Mouse (Mus musculus) hematopoietic stem cell, adult 5-6 weeks (primary cell): ENCODE measurements at regions not wholly inside any gene's neighbourhood (a gene's known extent, or its start where the extent isn't known, plus 50 kb on each side); places are given as distances from the start of the nearest gene placed in this dataset.

Source experiments
- ATAC-seq, 2 experiments: fragments of 125-278 bp in 1 of 2; replicated peaks in 1 of 2; 2 replicates each; pipeline ENCODE4 v1.8.0; 2016 to 2017; ENCODE audit warnings: inconsistent platforms in 2 of 2, mild to moderate bottlenecking in 2 of 2, moderate number of reproducible peaks in 2 of 2, low read depth in 1 of 2, moderate TSS enrichment in 1 of 2; ENCODE audit not compliant: low FRiP score in 2 of 2, poor library complexity in 2 of 2, severe bottlenecking in 2 of 2, insufficient read depth in 1 of 2, low TSS enrichment in 1 of 2

- ATAC-seq, result no peak
These were observed 369.6 kb downstream of the Rergl start for GRCm38 (mm10) chr6:139132083-139132679.

GRCm38 (mm10) chr6:139108263-139108662 lies 393.5 kb downstream of the Rergl start:
- no peak for ATAC-seq

DNA sequence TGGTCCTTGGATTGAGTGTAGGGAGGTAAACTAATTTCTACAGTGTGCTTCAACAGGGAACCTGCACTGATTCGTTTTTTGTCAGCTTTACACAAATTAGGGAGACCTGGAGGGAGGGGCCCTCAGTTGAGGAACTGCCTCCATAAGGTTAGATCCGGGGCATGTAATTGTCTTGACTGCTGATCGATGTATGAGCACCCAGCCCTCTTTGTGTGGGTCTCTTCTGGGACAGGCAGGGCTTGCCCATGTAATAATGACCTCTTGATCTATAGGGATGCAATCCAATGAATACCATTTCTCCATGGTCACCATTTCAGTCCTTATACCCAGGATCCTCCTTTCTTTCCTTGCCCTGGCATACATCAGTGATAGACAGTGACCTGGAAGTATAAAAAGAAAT lies 398.4 kb downstream of the Rergl start:
- ATAC-seq, result no peak

GRCm38 (mm10) chr6:139099273-139099672 lies 402.5 kb downstream of the Rergl start:
- ATAC-seq, result no peak

DNA sequence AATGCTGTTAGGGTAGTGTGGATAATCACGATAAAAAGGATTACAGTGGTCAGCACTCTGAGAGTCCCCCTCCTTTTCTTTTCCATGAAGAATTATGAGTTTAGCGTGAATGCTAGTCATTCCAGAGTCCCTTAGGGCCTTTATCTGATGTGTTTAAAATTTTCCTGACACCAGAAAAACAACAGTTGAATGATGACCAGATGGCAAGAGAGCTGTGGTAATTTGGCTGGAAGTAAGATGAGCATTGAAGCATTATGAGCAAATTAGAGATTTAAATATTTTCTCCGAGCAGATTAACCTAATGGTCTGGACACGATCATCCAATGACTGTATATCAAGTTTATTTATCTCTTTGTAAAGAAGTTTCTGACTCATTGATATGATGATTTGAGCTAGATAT lies 417.1 kb upstream of the Igbp1b start:
- no peak for ATAC-seq

DNA sequence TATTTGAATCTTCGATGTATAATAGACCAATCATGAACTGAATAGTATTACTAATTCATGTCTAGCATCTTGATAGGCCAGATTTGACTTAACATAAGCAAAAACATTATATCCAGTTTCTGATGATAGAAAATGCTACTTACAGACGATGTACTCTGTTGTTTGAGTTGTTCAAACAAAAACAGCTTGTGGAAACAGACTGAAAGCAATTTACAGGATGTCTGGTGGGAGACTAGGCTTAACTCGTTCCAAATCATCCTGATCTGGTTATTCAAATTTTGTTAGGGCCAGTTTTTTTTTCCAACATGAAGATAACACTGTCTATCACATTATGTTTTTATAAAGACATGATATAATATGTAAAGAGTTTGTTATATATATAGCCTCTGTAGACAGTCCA lies 369.4 kb upstream of the Igbp1b start:
- no peak for ATAC-seq

GRCm38 (mm10) chr6:139014526-139014925 lies 356.2 kb upstream of the Igbp1b start:
- ATAC-seq, result no peak

DNA sequence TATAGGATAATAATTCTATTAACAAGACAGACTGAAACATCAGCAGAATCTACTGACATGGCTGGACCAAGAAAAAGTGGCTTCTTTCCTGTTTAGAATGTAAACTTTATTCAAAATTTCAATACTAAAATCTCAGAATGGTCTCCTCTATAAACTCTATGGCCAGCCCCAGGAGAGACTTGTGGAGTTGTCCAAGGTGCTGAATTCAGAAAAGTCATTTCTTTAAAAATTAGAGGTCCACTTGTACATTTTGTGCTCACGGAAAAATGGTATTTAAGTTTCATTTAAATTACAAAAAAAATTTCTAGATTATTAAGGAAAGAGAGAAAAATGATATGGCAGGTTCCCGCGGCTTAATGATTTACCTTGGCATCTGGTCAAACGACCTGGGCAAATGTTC lies 352.2 kb upstream of the Igbp1b start:
- ATAC-seq, result no peak
